Mouse (Mus musculus) intestine, embryonic 16.5 days (tissue): ENCODE measurements at regions not wholly inside any gene's neighbourhood (a gene's known extent, or its start where the extent isn't known, plus 50 kb on each side); places are given as distances from the start of the nearest gene placed in this dataset.

Source experiments
- ATAC-seq: fragments of 200-750 bp; cut with Nextera tagmentation; 2 replicates; pipeline ENCODE4 v1.8.0; 2017; ENCODE audit warnings: moderate TSS enrichment, moderate library complexity
- H3K27ac ChIP-seq: fragments of 300-500 bp; sonication (generic); 2 replicates; pipeline ENCODE4 v1.5.1; 2014; ENCODE audit warnings: mild to moderate bottlenecking, low read length
- H3K27me3 ChIP-seq: fragments of 300-500 bp; sonication (generic); replicated peaks from 2 replicates; pipeline ENCODE4 v1.6.1; 2014; ENCODE audit warnings: low read length, control low read depth, mixed read lengths; ENCODE audit not compliant: control insufficient read depth, insufficient read depth
- H3K36me3 ChIP-seq: fragments of 300-500 bp; sonication (generic); 2 replicates; pipeline ENCODE4 v1.6.1; 2014; ENCODE audit warnings: low read length, control low read depth; ENCODE audit not compliant: control insufficient read depth, insufficient read depth
- H3K4me1 ChIP-seq: fragments of 300-500 bp; sonication (generic); 2 replicates; pipeline ENCODE4 v1.6.1; 2014; ENCODE audit warnings: low read length, control low read depth, mixed read lengths; ENCODE audit not compliant: control insufficient read depth, insufficient read depth
- H3K4me2 ChIP-seq: fragments of 300-500 bp; sonication (generic); 2 replicates; pipeline ENCODE4 v1.6.1; 2014; ENCODE audit warnings: low read depth, low read length, control low read depth
- H3K4me3 ChIP-seq: fragments of 300-500 bp; sonication (generic); 2 replicates; pipeline ENCODE4 v1.5.1; 2014; ENCODE audit warnings: mild to moderate bottlenecking, low read length
- H3K9ac ChIP-seq: fragments of 300-500 bp; sonication (generic); 2 replicates; pipeline ENCODE4 v1.6.1; 2014; ENCODE audit warnings: low read depth, low read length
- H3K9me3 ChIP-seq: fragments of 300-500 bp; sonication (generic); 2 replicates; pipeline ENCODE4 v1.6.1; 2016; ENCODE audit warnings: low read length, control low read depth; ENCODE audit not compliant: control insufficient read depth
- WGBS: fragments of 180-500 bp; shearing (Covaris S2); extraction: QIAGEN DNeasy Blood & Tissue Kit; methylation state at CpG from one replicate; pipeline ENCODE4 v1.1.7; 2014; 5-methylcytosine and 5-hydroxymethylcytosine counted together

DNA sequence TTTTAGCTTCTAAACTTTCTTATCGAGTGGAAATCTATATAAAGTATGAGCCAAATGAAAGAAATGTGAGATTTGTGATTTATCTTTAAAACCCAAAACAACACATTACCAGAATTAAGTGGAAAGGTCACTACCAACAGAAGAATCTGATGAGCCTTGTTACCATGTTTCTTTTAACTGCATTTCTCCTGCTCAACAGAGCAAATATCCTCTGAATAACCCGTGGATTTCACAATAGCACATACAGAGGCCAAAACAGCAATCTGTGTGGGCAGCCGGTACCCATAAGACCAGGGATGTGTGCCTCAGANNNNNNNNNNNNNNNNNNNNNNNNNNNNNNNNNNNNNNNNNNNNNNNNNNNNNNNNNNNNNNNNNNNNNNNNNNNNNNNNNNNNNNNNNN lies 85.3 kb downstream of the 4930444P10Rik start:
- Histone ChIP-seq H3K9me3 (no peaks in the 10 kb centered on the region), H3K4me1 (no peaks in the 10 kb centered on the region), H3K9ac (no peak overlapping the region), H3K4me3 (no peak overlapping the region), H3K4me2 (no peak overlapping the region), H3K27ac (no peak overlapping the region), H3K36me3 (no peaks in the 10 kb centered on the region), H3K27me3 (no peaks in the 10 kb centered on the region)
- ATAC-seq, result no peak
- WGBS, result 81% methylated on average over 3 of the region's 3 CpGs

DNA sequence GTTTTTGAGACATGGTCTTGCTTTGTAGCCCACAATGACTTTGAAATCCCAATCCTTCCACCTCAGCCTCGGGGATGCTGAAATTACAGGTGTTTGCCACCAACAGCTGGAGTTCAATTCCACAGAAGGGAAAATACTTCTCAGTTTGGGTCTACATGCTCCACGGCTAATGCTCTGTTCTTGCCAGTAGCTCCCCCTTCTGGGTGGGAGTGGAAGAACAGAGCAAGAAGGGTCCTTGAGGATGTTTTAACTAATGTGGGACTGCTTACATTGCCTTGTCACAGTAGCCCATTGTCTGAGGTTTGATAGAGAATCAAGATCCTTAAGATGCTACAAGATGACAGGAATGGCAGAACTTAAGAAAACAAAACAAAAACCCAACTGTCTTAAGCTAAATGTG lies 86.2 kb downstream of the 4930444P10Rik start:
- 76% methylated on average over 2 of the region's 2 CpGs for WGBS
- no peak overlapping the region for H3K4me2 ChIP-seq
- H3K9ac ChIP-seq, result no peak overlapping the region
- H3K4me3 ChIP-seq, result no peak overlapping the region
- ATAC-seq, result no peak
- H3K27me3 ChIP-seq, result no peaks in the 10 kb centered on the region
- H3K36me3 ChIP-seq, result no peaks in the 10 kb centered on the region
- H3K27ac ChIP-seq, result no peak overlapping the region
- H3K9me3 ChIP-seq, result no peaks in the 10 kb centered on the region
- H3K4me1 ChIP-seq, result no peaks in the 10 kb centered on the region

DNA sequence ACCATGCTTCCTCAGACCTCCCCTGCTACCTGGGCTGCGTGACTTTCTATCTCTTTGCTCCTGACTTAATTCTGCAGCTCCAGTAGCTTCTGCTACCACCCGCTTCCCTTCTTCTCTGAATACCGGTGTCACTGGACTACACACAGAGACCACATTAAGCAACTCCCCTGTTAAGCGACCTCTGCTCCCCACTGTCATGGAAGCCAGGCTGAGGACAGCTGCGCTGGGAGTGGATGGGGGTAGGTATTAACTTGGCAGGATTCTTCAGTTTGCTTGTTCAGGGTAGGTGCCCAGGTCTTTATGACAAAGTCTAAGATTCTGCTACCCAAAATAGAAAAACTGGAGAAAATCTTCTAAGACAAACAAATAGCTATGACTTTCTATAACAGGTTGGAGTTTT lies 96.0 kb downstream of the 4930444P10Rik start:
- Histone ChIP-seq H3K27me3 (no peaks in the 10 kb centered on the region), H3K9me3 (no peaks in the 10 kb centered on the region), H3K4me1 (no peaks in the 10 kb centered on the region), H3K4me3 (no peak overlapping the region), H3K4me2 (no peak overlapping the region), H3K9ac (no peak overlapping the region), H3K27ac (no peak overlapping the region), H3K36me3 (no peaks in the 10 kb centered on the region)
- ATAC-seq, result no peak
- WGBS, result 76% methylated on average over 5 of the region's 5 CpGs

DNA sequence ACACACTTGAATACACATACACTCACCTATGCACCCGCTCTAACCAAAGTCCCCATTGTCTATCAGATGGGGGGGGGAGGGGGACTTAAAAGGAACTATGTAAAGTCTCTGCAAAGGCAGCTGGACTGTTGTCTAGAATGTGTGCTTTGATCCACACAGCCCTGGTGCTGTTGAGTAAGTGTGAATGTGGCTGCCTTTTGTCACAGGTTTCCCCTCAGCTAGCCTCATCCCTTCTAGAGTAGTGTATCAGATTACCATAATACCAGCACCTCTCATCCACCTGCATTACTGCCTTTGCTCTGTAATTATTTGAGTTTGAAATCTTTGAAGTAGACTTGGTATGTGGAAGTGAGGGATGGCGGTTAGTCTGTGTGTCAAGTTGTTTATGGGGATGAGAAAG lies 96.8 kb downstream of the 4930444P10Rik start:
- H3K4me2 ChIP-seq, result no peak overlapping the region
- no peaks in the 10 kb centered on the region for H3K4me1 ChIP-seq
- H3K9me3 ChIP-seq, result no peaks in the 10 kb centered on the region
- 71% methylated on average over 2 of the region's 2 CpGs for WGBS
- H3K27ac ChIP-seq, result no peak overlapping the region
- H3K36me3 ChIP-seq, result no peaks in the 10 kb centered on the region
- no peak overlapping the region for H3K4me3 ChIP-seq
- ATAC-seq, result no peak
- no peak overlapping the region for H3K9ac ChIP-seq
- no peaks in the 10 kb centered on the region for H3K27me3 ChIP-seq

DNA sequence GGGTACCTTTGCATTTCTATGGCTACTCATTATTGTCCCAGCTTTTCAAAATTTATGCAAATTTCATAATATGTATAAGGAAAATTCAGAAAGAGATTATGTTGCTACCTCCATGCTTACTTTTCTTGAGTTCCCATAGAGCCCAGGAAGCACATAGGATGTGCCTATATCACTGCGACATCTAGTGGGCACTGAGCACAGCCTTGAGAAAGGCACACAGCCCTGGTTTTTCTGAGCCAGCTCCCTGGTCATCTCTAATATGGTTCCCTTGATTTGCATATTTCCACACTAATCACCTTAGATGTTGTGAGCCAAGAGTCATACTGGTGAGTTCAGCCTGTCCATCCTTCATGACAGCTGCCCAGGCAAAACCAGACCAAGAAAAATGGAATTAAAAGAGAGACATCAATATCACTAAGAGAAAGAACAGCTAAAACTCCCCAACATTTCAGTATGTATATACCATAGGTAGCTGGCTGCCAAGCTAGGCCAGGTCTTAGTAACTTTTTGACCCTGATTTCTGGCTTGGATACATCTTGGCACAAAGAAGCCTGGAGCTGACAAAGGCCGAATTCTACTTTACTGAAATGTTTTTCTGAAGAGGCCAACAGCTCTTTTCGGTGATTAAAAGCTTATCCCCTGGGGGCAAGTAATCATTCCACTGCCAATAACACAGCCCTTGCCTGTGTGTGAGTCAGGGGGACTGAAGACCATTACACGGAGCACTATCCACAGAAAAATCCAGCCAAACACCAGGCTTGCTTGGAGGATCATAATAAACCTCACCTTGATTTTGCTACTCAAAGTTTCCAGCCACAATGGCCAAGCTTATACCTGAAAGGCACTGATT lies 99.3 kb downstream of the 4930444P10Rik start:
- Histone ChIP-seq H3K27ac (no peak overlapping the region), H3K9me3 (no peaks in the 10 kb centered on the region), H3K4me2 (no peak overlapping the region), H3K4me1 (no peaks in the 10 kb centered on the region), H3K36me3 (no peaks in the 10 kb centered on the region), H3K4me3 (no peak overlapping the region), H3K27me3 (no peaks in the 10 kb centered on the region), H3K9ac (no peak overlapping the region)
- WGBS, result 54% methylated on average over 4 of the region's 4 CpGs
- no peak for ATAC-seq

DNA sequence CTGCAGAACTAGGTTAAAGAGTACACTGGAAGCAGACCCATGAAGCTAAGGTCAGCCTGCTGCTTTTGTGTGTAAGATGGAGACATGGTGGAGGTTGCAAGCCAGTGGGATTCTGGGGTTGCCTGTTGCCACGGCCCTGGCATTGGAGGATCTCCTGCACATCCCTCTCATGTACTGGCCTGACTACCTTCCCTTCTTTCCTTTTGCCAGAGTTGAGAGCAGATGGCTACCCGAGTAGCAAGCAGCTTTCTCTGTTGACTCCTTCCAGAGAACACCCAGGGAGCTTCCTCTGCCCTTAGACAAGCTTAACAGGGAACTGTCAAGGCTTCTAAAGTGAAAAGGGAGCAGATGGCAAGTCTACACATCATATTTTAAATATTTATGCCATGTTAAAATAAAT lies 102.1 kb downstream of the 4930444P10Rik start:
- no peak overlapping the region for H3K4me2 ChIP-seq
- H3K9ac ChIP-seq, result no peak overlapping the region
- H3K9me3 ChIP-seq, result no peaks in the 10 kb centered on the region
- no peak overlapping the region for H3K4me3 ChIP-seq
- WGBS, result 40% methylated on average over 2 of the region's 2 CpGs
- H3K4me1 ChIP-seq, result no peaks in the 10 kb centered on the region
- H3K27me3 ChIP-seq, result no peaks in the 10 kb centered on the region
- H3K27ac ChIP-seq, result 0 out of 2 replicates have a peak overlapping the region, but pooled peaks have one; percentile 20
- ATAC-seq, result no peak
- H3K36me3 ChIP-seq, result no peaks in the 10 kb centered on the region

DNA sequence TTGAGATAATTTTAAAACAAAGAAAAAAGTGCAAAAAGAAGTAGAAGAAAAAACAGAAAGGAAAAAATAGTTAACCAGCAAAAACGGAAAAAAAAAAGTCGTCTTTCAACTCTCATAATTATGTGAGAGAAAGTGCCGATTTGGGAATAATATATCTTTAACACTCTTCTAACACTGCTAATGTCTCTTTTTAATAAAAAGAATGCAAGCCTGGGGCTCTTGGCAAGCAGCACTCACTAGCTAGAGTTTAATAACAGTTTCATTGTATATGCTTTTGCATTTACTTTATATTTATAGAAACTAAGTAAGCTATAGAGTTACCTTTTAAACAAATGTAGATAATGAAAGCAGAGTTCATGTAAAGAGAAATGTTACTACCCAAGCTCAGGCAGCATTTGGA lies 107.5 kb downstream of the 4930444P10Rik start:
- H3K27ac ChIP-seq, result no peak overlapping the region
- no peaks in the 10 kb centered on the region for H3K27me3 ChIP-seq
- no peak for ATAC-seq
- H3K4me1 ChIP-seq, result no peaks in the 10 kb centered on the region
- no peak overlapping the region for H3K4me3 ChIP-seq
- H3K9ac ChIP-seq, result no peak overlapping the region
- WGBS, result 71% methylated on average over 3 of the region's 3 CpGs
- H3K9me3 ChIP-seq, result no peaks in the 10 kb centered on the region
- H3K36me3 ChIP-seq, result no peaks in the 10 kb centered on the region
- no peak overlapping the region for H3K4me2 ChIP-seq

DNA sequence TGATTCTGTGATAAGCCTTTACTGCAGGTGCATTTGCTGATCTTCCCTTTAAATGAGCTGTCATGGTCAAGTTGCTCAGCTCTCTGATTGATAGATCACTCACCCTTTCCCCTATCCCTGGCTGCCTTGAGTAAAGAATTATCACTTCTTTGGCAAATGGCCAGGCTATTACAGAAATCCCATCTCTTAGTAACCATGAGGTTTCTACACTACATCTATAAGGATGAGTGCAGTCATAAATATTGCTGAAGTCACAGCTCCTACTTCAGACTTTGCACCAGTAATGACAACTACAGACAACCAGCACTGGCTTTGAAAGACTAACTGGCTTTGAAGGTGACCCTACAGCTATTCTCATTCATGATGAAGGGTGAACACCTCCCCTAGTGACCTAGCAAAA lies 113.8 kb downstream of the 4930444P10Rik start:
- H3K4me3 ChIP-seq, result no peak overlapping the region
- ATAC-seq, result peak; percentile 64

DNA sequence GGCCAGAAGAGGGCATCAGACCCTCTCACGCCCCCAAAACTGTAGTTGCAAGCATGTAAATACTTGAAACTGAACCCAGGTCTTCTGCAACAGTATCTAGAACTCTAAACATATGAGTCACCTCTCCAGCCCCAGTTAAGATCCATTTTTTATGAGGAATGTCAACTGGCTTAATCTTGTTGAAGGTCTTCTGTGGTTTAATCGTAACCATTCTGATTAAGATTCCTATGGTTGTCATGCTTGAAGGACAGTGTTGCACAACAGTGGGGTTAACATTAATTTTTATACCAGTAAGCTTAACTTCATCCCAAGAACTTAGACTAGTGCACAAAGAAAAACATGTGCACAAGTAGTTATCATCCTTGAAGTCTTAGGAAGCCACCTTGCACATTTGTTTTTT lies 133.5 kb downstream of the 4930444P10Rik start:
- ATAC-seq, result no peak
- Histone ChIP-seq H3K27ac (no peak overlapping the region), H3K27me3 (no peaks in the 10 kb centered on the region), H3K36me3 (no peaks in the 10 kb centered on the region), H3K4me1 (no peaks in the 10 kb centered on the region), H3K9me3 (no peaks in the 10 kb centered on the region), H3K4me3 (no peak overlapping the region), H3K9ac (no peak overlapping the region), H3K4me2 (no peak overlapping the region)
- WGBS, result 84% methylated on average over 2 of the region's 2 CpGs

More for the DNA sequence above, 113.8 kb downstream of the 4930444P10Rik start:
- Histone ChIP-seq H3K36me3 (no peaks in the 10 kb centered on the region), H3K27ac (no peak overlapping the region), H3K9me3 (no peaks in the 10 kb centered on the region), H3K9ac (no peak overlapping the region), H3K4me1 (no peaks in the 10 kb centered on the region), H3K4me2 (no peak overlapping the region), H3K27me3 (no peaks in the 10 kb centered on the region)

DNA sequence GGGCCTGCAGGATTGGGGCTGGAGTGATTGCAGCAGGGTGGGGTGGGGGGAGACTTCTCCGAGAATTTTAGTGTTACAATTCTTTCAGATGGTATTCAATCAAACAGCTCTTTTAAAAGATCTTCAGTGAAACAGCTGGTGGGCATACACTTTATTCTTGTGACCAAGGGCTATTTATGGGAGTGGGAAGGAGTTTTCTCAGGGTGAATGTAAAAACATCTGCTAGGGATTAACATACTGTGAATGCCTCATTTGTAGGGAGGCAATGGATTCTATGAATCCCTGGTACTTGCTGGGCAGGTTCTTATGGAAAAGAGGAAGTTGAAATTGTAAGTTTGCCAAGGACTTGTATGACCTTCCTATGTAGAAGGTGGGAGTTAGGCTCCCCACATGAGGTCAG lies 134.5 kb downstream of the 4930444P10Rik start:
- Histone ChIP-seq H3K4me1 (no peaks in the 10 kb centered on the region), H3K27ac (no peak overlapping the region), H3K27me3 (no peaks in the 10 kb centered on the region), H3K36me3 (no peaks in the 10 kb centered on the region), H3K4me3 (no peak overlapping the region), H3K9ac (no peak overlapping the region), H3K4me2 (no peak overlapping the region), H3K9me3 (no peaks in the 10 kb centered on the region)
- ATAC-seq, result no peak
- 80% methylated on average over 1 of the region's 1 CpGs for WGBS
